Comparison of ENCODE assay signal across 25 mouse cellular contexts in genomic region chr10:4503251-4503650, GRCm38 (mm10). TPM values are rescaled to one million over a fixed set of nuclear protein-coding genes. Genes with fewer than 3 reads are reported as not detected.
A peak's percentile ranks its signal among the peaks of the same experiment; 100 is the strongest.
DNase-seq lines count a peak whose midpoint lies in the region; ATAC-seq lines count a peak whose summit lies in the region.
"Had no signal": no experiment of that assay in that cellular context is flagged by ENCODE, and none has a peak within 500 bp of the region (broad histone marks: within the 10 kb centered on the region; RNA-seq: fewer than 3 reads in every experiment).

No protein-coding gene starts in this region.

- H3K36me3 ChIP-seq in forebrain, embryonic 11.5 days (ENCODE audit: control insufficient read depth, insufficient read depth, low read length): no peaks in the 10 kb centered on the region
- H3K36me3 ChIP-seq: embryonic facial prominence, embryonic 12.5 days; forebrain, embryonic 12.5 days; G1E; heart, embryonic 15.5 days; hindbrain, embryonic 10.5 days; intestine, embryonic 15.5 days had no signal

- DNase-seq in adrenal gland, adult (ENCODE audit: inconsistent age in 2 of 2, low spot score in 1 of 2): peak; percentile 14 to 66
- DNase-seq in adrenal gland, adult 8-10 months: no peak
- peak; percentile 21 for DNase-seq in kidney, postnatal 14 days
- DNase-seq in kidney, adult 9 months: no peak
- DNase-seq in adrenal gland, postnatal 14 days: peak; percentile 66
- no peak for DNase-seq in heart, adult 18-20 months
- DNase-seq in forebrain, embryonic 11.5 days (ENCODE audit: low spot score): no peak
- DNase-seq: B cell, adult 2 months; cerebellum, adult 11 months; cerebellum, adult 8-10 months; cerebellum, postnatal 14 days; embryo, embryonic 11 days; gastrocnemius, postnatal 10 days; heart, adult 2 months had no signal

- H3K9me3 ChIP-seq in forebrain, embryonic 11.5 days (ENCODE audit: control insufficient read depth, low read length): no peaks in the 10 kb centered on the region
- H3K9me3 ChIP-seq: embryonic facial prominence, embryonic 12.5 days; forebrain, embryonic 12.5 days; G1E; heart, embryonic 15.5 days; hindbrain, embryonic 10.5 days; intestine, embryonic 15.5 days had no signal

- H3K4me1 ChIP-seq in forebrain, embryonic 11.5 days (replicated peaks; ENCODE audit: control insufficient read depth, insufficient read depth, low read length): no peaks in the 10 kb centered on the region
- H3K4me1 ChIP-seq: embryonic facial prominence, embryonic 12.5 days; forebrain, embryonic 12.5 days; heart, embryonic 15.5 days; hindbrain, embryonic 10.5 days; intestine, embryonic 15.5 days had no signal

- WGBS in forebrain, embryonic 11.5 days: 92% methylated on average over 8 of the region's 8 CpGs

- H3K4me3 ChIP-seq in forebrain, embryonic 11.5 days (ENCODE audit: low read depth, low read length): no peak overlapping the region
- H3K4me3 ChIP-seq: embryonic facial prominence, embryonic 12.5 days; forebrain, embryonic 12.5 days; heart, adult 2 months; heart, embryonic 15.5 days; hindbrain, embryonic 10.5 days; intestine, embryonic 15.5 days had no signal

- H3K4me2 ChIP-seq in forebrain, embryonic 11.5 days (ENCODE audit: low read depth, low read length, severe bottlenecking): no peak overlapping the region
- H3K4me2 ChIP-seq: embryonic facial prominence, embryonic 12.5 days; forebrain, embryonic 12.5 days; heart, embryonic 11.5 days; heart, embryonic 15.5 days; hindbrain, embryonic 14.5 days; intestine, embryonic 15.5 days had no signal

- H3K9ac ChIP-seq in forebrain, embryonic 11.5 days (ENCODE audit: low read length): no peak overlapping the region
- H3K9ac ChIP-seq: embryonic facial prominence, embryonic 12.5 days; forebrain, embryonic 12.5 days; heart, embryonic 15.5 days; hindbrain, embryonic 14.5 days; intestine, embryonic 15.5 days had no signal

- H3K27ac ChIP-seq in forebrain, embryonic 11.5 days (ENCODE audit: low read depth, low read length): no peak overlapping the region
- H3K27ac ChIP-seq: embryonic facial prominence, embryonic 12.5 days; forebrain, embryonic 12.5 days; heart, adult 2 months; heart, embryonic 15.5 days; hindbrain, embryonic 10.5 days; hindbrain, embryonic 14.5 days; intestine, embryonic 15.5 days had no signal

- ATAC-seq in forebrain, embryonic 11.5 days (replicated peaks; ENCODE audit: low FRiP score): no peak
- ATAC-seq: CD4-positive, CD25-positive, alpha-beta regulatory T cell, adult 4 months; forebrain, embryonic 16.5 days; intestine, embryonic 15.5 days had no signal

- H3K27me3 ChIP-seq in forebrain, embryonic 11.5 days (ENCODE audit: control insufficient read depth, insufficient read depth, low read length): no peaks in the 10 kb centered on the region
- H3K27me3 ChIP-seq: embryonic facial prominence, embryonic 12.5 days; forebrain, embryonic 12.5 days; heart, embryonic 15.5 days; intestine, embryonic 15.5 days had no signal

RNA-seq across cellular contexts. Expression of gene Ccdc170, which starts 20.9 kb away (rescaled TPM):
- 1 to 10 TPM in 1 of 4 experiments, under 1 TPM in 3; 0.44 to 1.7 (median 0.69) TPM for total RNA-seq in adrenal gland, adult 8-10 months (2022)
- 0.11 and 0.38 TPM in 2 replicates for total RNA-seq in adrenal gland, postnatal 14 days (2021)
- total RNA-seq in heart, adult 18-20 months (2021): under 1 TPM; 0.21 to 0.62 TPM
- polyA plus RNA-seq in forebrain, embryonic 11.5 days (2014; fragmentation: Nextera tagmentation; extraction: Ambion mirVana): not detected in 2 replicates
- total RNA-seq: common myeloid progenitor, adult 5-6 weeks; G1E had no signal
- polyA plus RNA-seq: G1E; heart, embryonic 11.5 days; heart, embryonic 15.5 days had no signal

Comparison
In these comparisons a context has a peak if more than half of its experiments do, and no peak if none do; other contexts are left out.
1. DNase-seq: peak in adrenal gland, adult (2 of 2), kidney, postnatal 14 days (single experiment) and adrenal gland, postnatal 14 days (single experiment); none in adrenal gland, adult 8-10 months (single experiment), kidney, adult 9 months (single experiment), heart, adult 18-20 months (0 of 2) and forebrain, embryonic 11.5 days (single experiment).